Mouse (Mus musculus) lung, postnatal 0 days (tissue): ENCODE measurements around the gene Cysrt1. TPM values are rescaled to one million over a fixed set of nuclear protein-coding genes. Genes with fewer than 3 reads are reported as not detected.
A peak's percentile ranks its signal among the peaks of the same experiment; 100 is the strongest.

Experiments
- ATAC-seq: fragments of 200-750 bp; cut with Nextera tagmentation; 2 replicates; pipeline ENCODE4 v1.8.0; 2017; ENCODE audit warnings: moderate library complexity
- DNase-seq: peaks from one replicate; pipeline ENCODE4 v3.0.0-alpha.2; 2016; ENCODE audit warnings: low spot score
- H3K27ac ChIP-seq: fragments of 300-500 bp; sonication (generic); 2 replicates; pipeline ENCODE4 v1.5.1; 2014; ENCODE audit warnings: antibody characterized with exemption, mild to moderate bottlenecking, low read length, mixed read lengths
- H3K27me3 ChIP-seq: fragments of 300-500 bp; sonication (generic); replicated peaks from 2 replicates; pipeline ENCODE4 v1.6.1; 2014; ENCODE audit warnings: low read length, mixed read lengths; ENCODE audit not compliant: insufficient read depth
- H3K36me3 ChIP-seq: fragments of 300-500 bp; sonication (generic); 2 replicates; pipeline ENCODE4 v1.6.1; 2014; ENCODE audit warnings: low read length, mixed read lengths; ENCODE audit not compliant: insufficient read depth
- H3K4me1 ChIP-seq: fragments of 300-500 bp; sonication (generic); 2 replicates; pipeline ENCODE4 v1.6.1; 2014; ENCODE audit warnings: antibody characterized with exemption, low read depth, low read length, mixed read lengths; ENCODE audit not compliant: insufficient read depth
- H3K4me2 ChIP-seq: fragments of 300-500 bp; sonication (generic); replicated peaks from 2 replicates; pipeline ENCODE4 v1.6.1; 2014; ENCODE audit warnings: low read depth, mild to moderate bottlenecking, low read length, moderate library complexity, mixed read lengths
- H3K4me3 ChIP-seq: fragments of 300-500 bp; sonication (generic); 2 replicates; pipeline ENCODE4 v1.5.1; 2014; ENCODE audit warnings: low read depth, low read length
- H3K9ac ChIP-seq: fragments of 300-500 bp; sonication (generic); replicated peaks from 2 replicates; pipeline ENCODE4 v1.6.1; 2014; ENCODE audit warnings: low read depth, mild to moderate bottlenecking
- H3K9me3 ChIP-seq: fragments of 300-500 bp; sonication (generic); 2 replicates; pipeline ENCODE4 v1.6.1; 2016; ENCODE audit warnings: low read length, mixed read lengths
- CTCF ChIP-seq: IDR thresholded peaks from 2 replicates; pipeline ENCODE4 v1.5.1; 2016; ENCODE audit warnings: antibody characterized with exemption, mild to moderate bottlenecking
- EP300 ChIP-seq: IDR thresholded peaks from 2 replicates; pipeline ENCODE4 v1.6.1; 2016; ENCODE audit warnings: antibody characterized with exemption, mild to moderate bottlenecking, control low read depth
- WGBS: fragments of 180-500 bp; shearing (Covaris S2); extraction: QIAGEN DNeasy Blood & Tissue Kit; methylation state at CpG from one replicate; pipeline ENCODE4 v1.1.7; 2014; 5-methylcytosine and 5-hydroxymethylcytosine counted together
- polyA plus RNA-seq: library from polyadenylated mRNA; unstranded; fragments of >200 nt; fragmentation: Nextera tagmentation; extraction: Ambion mirVana; gene quantifications from 2 replicates; pipeline ENCODE4 v1.2.1, GENCODE M21; 2015

The Cysrt1 gene
- polyA plus RNA-seq, 1 experiment from 2014 or later: 0.85 TPM

DNA sequence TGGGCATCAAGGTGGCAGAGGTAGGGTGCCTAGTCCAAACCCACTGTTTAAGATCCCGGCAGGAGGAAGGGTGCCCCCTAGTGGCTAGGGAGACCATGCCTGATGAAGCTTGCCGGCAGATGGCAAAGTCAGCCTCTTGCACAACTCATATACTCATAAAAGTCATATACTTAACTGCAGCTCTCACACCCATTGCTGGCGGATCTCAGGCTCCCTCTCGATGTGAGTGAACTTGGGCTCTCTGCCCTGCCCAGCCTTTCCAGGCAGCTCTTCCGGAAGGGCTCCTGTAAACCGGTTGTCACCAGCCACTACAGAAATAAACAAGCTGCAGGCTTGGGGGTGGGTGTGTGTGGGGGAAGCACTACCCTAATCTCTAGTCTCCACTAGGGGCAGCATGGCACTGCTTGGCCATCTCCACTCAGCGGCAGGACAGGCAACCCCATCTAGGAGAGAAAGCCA is 13.8 kb downstream of the Cysrt1 start:
- Histone ChIP-seq H3K9me3 (no peaks in the 10 kb centered on the region), H3K36me3 (no peaks in the 10 kb centered on the region), H3K9ac (no peak overlapping the region), H3K4me1 (peaks cover 6% of the 10 kb centered on the region; the same call in 1 of the 2 replicates), H3K27me3 (no peaks in the 10 kb centered on the region; the same call in 1 of the 2 replicates), H3K27ac (peak overlapping the region; percentile 72), H3K4me2 (peak overlapping the region; percentile 35), H3K4me3 (no peak overlapping the region)
- WGBS: 0% methylated on average over 7 of the region's 7 CpGs
- peak; percentile 57 for ATAC-seq
- TF ChIP-seq CTCF: peak; percentile 78
- TF ChIP-seq EP300: peak; percentile 87; the same call in 1 of the 2 replicates
- DNase-seq: peak; percentile 98

GRCm38 (mm10) chr2:25227406-25227805 is 14.8 kb downstream of the Cysrt1 start:
- peaks cover 6% of the 10 kb centered on the region; the same call in 1 of the 2 replicates for H3K4me1 ChIP-seq
- ATAC-seq: no peak
- H3K4me3 ChIP-seq: no peak overlapping the region
- H3K27me3 ChIP-seq: no peaks in the 10 kb centered on the region; the same call in 1 of the 2 replicates
- no peak overlapping the region for H3K9ac ChIP-seq
- H3K27ac ChIP-seq: no peak overlapping the region
- WGBS: 95% methylated on average over 4 of the region's 4 CpGs
- no peak overlapping the region for H3K4me2 ChIP-seq
- no peaks in the 10 kb centered on the region for H3K9me3 ChIP-seq
- no peaks in the 10 kb centered on the region for H3K36me3 ChIP-seq
- no peak for TF ChIP-seq CTCF
- TF ChIP-seq EP300: no peak
- no peak for DNase-seq

GRCm38 (mm10) chr2:25226864-25227263 is 15.4 kb downstream of the Cysrt1 start:
- TF ChIP-seq EP300: no peak
- TF ChIP-seq CTCF: no peak
- no peaks in the 10 kb centered on the region for H3K9me3 ChIP-seq
- DNase-seq: no peak
- H3K36me3 ChIP-seq: peaks cover 1% of the 10 kb centered on the region; the same call in 1 of the 2 replicates
- H3K9ac ChIP-seq: no peak overlapping the region
- peaks cover 6% of the 10 kb centered on the region; the same call in 1 of the 2 replicates for H3K4me1 ChIP-seq
- 82% methylated on average over 5 of the region's 5 CpGs for WGBS
- H3K4me3 ChIP-seq: no peak overlapping the region
- no peak overlapping the region for H3K27ac ChIP-seq
- no peak overlapping the region for H3K4me2 ChIP-seq
- no peaks in the 10 kb centered on the region; the same call in 1 of the 2 replicates for H3K27me3 ChIP-seq
- ATAC-seq: no peak

DNA sequence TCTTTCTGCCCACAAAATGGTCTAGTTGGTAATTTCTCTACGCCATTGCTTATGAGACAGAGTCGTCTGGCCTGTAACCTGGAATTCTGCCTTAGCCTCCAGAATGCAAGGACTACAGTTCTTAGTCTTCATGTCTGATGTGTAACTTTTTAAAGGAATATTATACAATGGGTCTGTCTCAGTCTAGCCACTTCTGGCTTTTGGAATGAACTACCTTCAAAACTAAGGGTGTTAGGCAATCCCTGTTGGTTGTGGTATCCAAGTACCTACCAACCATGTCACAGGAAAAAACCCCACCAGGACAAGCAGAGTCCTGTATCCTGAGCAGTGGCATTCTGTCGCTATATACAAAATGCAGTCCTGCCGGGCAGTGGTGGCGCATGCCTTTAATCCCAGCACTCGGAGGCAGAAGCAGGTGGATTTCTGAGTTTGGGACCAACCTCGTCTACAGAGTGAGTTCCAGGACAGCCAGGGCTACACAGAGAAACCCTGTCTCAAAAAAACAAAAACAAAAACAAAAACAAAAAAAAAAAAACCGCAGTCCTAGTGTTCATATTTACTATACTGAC is 16.4 kb downstream of the Cysrt1 start:
- H3K4me3 ChIP-seq: peak overlapping the region; percentile 46; the same call in 1 of the 2 replicates
- ATAC-seq: no peak
- H3K4me2 ChIP-seq: peak overlapping the region; percentile 55
- peak overlapping the region; percentile 93 for H3K27ac ChIP-seq
- no peak overlapping the region for H3K9ac ChIP-seq
- WGBS: 65% methylated on average over 8 of the region's 8 CpGs
- no peak for TF ChIP-seq CTCF
- TF ChIP-seq EP300: no peak
- peaks cover 6% of the 10 kb centered on the region; the same call in 1 of the 2 replicates for H3K4me1 ChIP-seq
- no peak for DNase-seq
- H3K9me3 ChIP-seq: no peaks in the 10 kb centered on the region
- H3K27me3 ChIP-seq: no peaks in the 10 kb centered on the region; the same call in 1 of the 2 replicates
- H3K36me3 ChIP-seq: peaks cover 9% of the 10 kb centered on the region

DNA sequence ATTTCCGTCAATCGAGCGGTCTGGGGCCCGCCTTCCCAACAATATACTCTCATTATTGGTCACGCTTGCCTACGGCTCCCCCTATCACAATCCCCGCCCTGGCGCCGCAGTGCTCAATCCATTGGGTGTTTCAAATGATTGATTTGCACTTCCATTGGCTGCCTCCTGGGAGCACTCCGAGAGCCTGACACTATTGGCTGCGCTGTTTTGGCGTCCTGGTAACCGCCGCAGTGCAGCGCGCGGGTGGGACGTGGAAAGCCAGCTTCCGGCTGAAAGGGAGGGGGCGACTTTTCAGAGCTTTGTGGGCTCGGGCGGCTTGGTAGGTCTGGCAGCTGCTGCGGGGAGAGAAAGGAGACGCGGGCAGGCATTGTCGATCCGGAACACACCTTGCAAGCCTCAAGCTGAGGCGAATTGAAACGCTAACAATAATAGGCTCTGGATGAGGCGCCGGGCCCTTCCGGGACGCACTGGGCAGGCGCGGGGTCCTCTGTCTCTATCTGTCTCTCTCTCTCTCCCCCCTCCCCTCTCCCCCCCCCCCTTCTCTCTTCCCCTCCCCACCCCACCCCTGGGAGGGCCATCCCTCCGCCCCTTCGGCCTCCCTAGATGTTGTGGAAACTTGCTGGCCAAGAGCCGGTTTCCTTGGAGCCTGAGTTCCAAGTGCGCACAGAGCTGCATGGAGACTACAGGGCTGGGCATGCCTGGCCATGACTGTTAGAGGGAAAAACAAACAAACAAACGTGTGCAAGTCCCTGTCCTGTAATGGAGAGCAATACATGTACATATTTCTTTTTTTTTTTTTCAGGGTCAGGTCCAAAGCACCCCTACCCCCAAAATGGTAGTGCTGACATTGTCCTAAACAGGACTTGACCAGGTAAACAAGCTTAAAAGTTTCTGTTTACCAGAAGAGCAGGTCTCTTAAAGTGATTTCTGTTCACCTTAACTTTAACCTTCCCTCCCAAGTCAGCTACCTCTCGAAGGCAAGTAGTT is 17.2 kb downstream of the Cysrt1 start:
- peak overlapping the region; percentile 90 for H3K4me3 ChIP-seq
- peaks cover 9% of the 10 kb centered on the region for H3K36me3 ChIP-seq
- peak overlapping the region; percentile 55 for H3K4me2 ChIP-seq
- H3K4me1 ChIP-seq: peaks cover 6% of the 10 kb centered on the region; the same call in 1 of the 2 replicates
- H3K27ac ChIP-seq: peak overlapping the region; percentile 93
- no peaks in the 10 kb centered on the region for H3K27me3 ChIP-seq
- WGBS: 2% methylated on average over 40 of the region's 41 CpGs
- H3K9me3 ChIP-seq: no peaks in the 10 kb centered on the region
- peak; percentile 100 for DNase-seq
- TF ChIP-seq EP300: peak; percentile 45; the same call in 1 of the 2 replicates
- TF ChIP-seq CTCF: no peak
- H3K9ac ChIP-seq: peak overlapping the region; percentile 52
- peak; percentile 91 for ATAC-seq

- DNase-seq: no peak
- under 1% methylated on average over 17 of the region's 17 CpGs for WGBS
Observed at GRCm38 (mm10) chr2:25224492-25224765, 17.8 kb downstream of the Cysrt1 start, which contains the start of gene Tubb4b. Tubb4b (minus strand) TSS chr2:25224702.

More at GRCm38 (mm10) chr2:25224492-25224765, 17.8 kb downstream of the Cysrt1 start, which contains the start of gene Tubb4b:
- Histone ChIP-seq H3K27ac (peak within 1 kb of the TSS; percentile 97), H3K4me3 (peak within 1 kb of the TSS; percentile 90), H3K9ac (peak within 1 kb of the TSS; percentile 91), H3K36me3 (peaks cover 9% of the 10 kb centered on the region), H3K4me2 (peak within 1 kb of the TSS; percentile 79), H3K27me3 (no peaks in the 10 kb centered on the region), H3K4me1 (peaks cover 6% of the 10 kb centered on the region; the same call in 1 of the 2 replicates), H3K9me3 (no peaks in the 10 kb centered on the region)
- TF ChIP-seq EP300 (peak; percentile 74; the same call in 1 of the 2 replicates), CTCF (peak; percentile 52)
- no peak for ATAC-seq
